Mouse (Mus musculus): ENCODE measurements around the gene Sctr. TPM values are rescaled to one million over a fixed set of nuclear protein-coding genes. Genes with fewer than 3 reads are reported as not detected.

Sctr gene
- polyA plus RNA-seq, 1 experiment, result not detected

DNA sequence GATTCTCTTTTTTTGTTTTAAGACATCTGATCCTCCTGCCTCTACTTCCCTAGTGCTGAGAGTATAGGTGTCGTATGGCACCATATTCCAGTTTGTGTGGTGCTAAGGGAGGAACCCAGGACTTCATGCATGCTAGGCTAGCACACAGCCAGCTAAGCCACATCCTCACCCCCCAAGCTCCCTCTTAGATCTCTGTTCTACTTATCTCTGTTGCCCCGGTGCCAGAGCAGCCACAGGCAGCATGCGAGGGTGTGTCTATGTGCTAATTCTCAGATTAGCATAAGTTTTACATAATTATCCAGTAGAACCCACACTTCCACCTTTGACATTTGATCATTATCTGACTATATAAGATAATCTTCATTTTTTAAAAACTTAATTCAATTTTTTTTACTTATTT, 88.2 kb downstream of the Sctr start:
- TF ChIP-seq GATA1 (IDR thresholded peaks at IDR 0.05; ENCODE audit: borderline replicate concordance, low read length), result no peak
- TF ChIP-seq FLI1 (IDR thresholded peaks at IDR 0.05; ENCODE audit: low read length), result no peak
- H3K36me3 ChIP-seq (replicated peaks; ENCODE audit: low read length), result no peaks in the 10 kb centered on the region
- no peak overlapping the region for H3K4me3 ChIP-seq (replicated peaks)
- peaks cover 25% of the 10 kb centered on the region for H3K27me3 ChIP-seq (replicated peaks)
- peaks cover 7% of the 10 kb centered on the region for H3K4me1 ChIP-seq
- H3K9me3 ChIP-seq, result no peaks in the 10 kb centered on the region

- Histone ChIP-seq H3K27me3 (replicated peaks) (peaks cover 31% of the 10 kb centered on the region), H3K36me3 (replicated peaks; ENCODE audit: low read length) (no peaks in the 10 kb centered on the region), H3K4me3 (replicated peaks) (no peak overlapping the region), H3K9me3 (peaks cover 7% of the 10 kb centered on the region), H3K4me1 (peaks cover 6% of the 10 kb centered on the region)
- TF ChIP-seq FLI1 (IDR thresholded peaks at IDR 0.05; ENCODE audit: low read length) (no peak), GATA1 (IDR thresholded peaks at IDR 0.05; ENCODE audit: borderline replicate concordance, low read length) (no peak)
Observed at GRCm38 (mm10) chr1:120098327-120098726, 91.6 kb downstream of the Sctr start.

DNA sequence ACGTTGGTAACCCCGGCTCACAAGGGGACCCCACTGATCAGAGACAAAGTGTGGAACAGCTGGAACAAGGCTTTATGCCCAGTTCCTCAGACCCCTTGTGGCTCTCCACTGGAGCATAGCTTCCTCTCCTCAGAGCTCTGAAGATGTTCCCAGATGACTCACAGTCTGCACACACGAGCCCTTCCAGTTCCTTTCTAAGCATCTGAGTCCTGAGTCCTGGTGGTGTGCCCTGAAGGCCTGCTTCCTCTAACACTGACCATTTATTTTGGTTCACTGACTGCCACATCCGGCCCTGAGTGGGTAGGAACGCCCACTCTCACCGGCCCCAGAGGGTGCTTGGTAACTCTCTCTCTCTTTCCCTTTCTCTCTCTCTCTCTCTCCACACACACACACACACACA, 92.8 kb downstream of the Sctr start:
- Histone ChIP-seq H3K9me3 (peaks cover 7% of the 10 kb centered on the region), H3K36me3 (replicated peaks; ENCODE audit: low read length) (no peaks in the 10 kb centered on the region), H3K4me3 (replicated peaks) (no peak overlapping the region), H3K4me1 (peaks cover 4% of the 10 kb centered on the region), H3K27me3 (replicated peaks) (peaks cover 42% of the 10 kb centered on the region)
- no peak for TF ChIP-seq GATA1 (IDR thresholded peaks at IDR 0.05; ENCODE audit: borderline replicate concordance, low read length)
- TF ChIP-seq FLI1 (IDR thresholded peaks at IDR 0.05; ENCODE audit: low read length), result no peak

DNA sequence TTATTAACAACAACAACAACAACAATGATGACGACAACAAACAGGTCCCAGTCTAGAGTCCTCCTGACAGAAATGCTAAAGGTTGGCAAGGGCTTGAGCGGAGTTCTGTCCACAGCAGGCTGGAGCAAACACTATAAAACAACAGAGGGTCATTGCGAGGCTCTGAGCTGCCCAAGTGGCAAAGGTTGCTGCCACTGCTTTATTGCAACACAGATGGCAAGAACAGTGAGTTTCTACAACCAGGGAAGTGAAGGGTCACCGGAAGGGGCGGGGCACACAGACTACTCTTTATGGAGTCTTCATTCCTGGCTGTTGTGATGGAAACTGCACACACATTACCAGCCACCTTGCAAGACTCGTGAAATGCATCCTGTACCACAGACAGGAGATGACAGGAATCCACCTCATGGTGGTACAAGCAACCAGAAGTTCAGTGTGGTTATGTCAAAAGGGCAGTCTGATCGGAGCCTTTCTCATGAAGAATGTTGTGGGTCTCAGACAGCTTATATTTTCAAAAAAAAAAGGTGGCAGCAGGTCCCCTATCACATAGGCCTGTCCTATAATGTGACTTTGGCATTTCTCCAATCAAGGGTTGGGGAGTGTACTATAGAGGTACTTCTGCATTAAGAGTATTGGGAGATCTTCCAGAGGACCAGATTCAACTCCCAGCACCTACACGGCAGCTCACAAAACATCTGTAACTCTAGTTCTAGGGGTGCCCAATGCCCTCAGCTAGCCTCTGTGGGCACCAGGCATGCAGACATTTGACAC, 93.9 kb downstream of the Sctr start:
- Histone ChIP-seq H3K9me3 (peaks cover 12% of the 10 kb centered on the region), H3K4me3 (replicated peaks) (no peak overlapping the region), H3K4me1 (no peaks in the 10 kb centered on the region), H3K27me3 (replicated peaks) (peaks cover 48% of the 10 kb centered on the region), H3K36me3 (replicated peaks; ENCODE audit: low read length) (no peaks in the 10 kb centered on the region)
- TF ChIP-seq GATA1 (IDR thresholded peaks at IDR 0.05; ENCODE audit: borderline replicate concordance, low read length), result no peak
- no peak for TF ChIP-seq FLI1 (IDR thresholded peaks at IDR 0.05; ENCODE audit: low read length)

GRCm38 (mm10) chr1:120101227-120101609, 94.5 kb downstream of the Sctr start:
- no peak overlapping the region for H3K4me3 ChIP-seq (replicated peaks)
- H3K4me1 ChIP-seq, result no peaks in the 10 kb centered on the region
- no peaks in the 10 kb centered on the region for H3K36me3 ChIP-seq (replicated peaks; ENCODE audit: low read length)
- peaks cover 12% of the 10 kb centered on the region for H3K9me3 ChIP-seq
- H3K27me3 ChIP-seq (replicated peaks), result peaks cover 50% of the 10 kb centered on the region
- TF ChIP-seq FLI1 (IDR thresholded peaks at IDR 0.05; ENCODE audit: low read length), result no peak
- no peak for TF ChIP-seq GATA1 (IDR thresholded peaks at IDR 0.05; ENCODE audit: borderline replicate concordance, low read length)

- Histone ChIP-seq H3K27me3 (replicated peaks) (peaks cover 63% of the 10 kb centered on the region), H3K4me1 (no peaks in the 10 kb centered on the region), H3K9me3 (peaks cover 12% of the 10 kb centered on the region), H3K36me3 (replicated peaks; ENCODE audit: low read length) (no peaks in the 10 kb centered on the region), H3K4me3 (replicated peaks) (no peak overlapping the region)
- no peak for TF ChIP-seq GATA1 (IDR thresholded peaks at IDR 0.05; ENCODE audit: borderline replicate concordance, low read length)
- no peak for TF ChIP-seq FLI1 (IDR thresholded peaks at IDR 0.05; ENCODE audit: low read length)
Observed at GRCm38 (mm10) chr1:120105556-120105959, 98.9 kb downstream of the Sctr start.

GRCm38 (mm10) chr1:120109741-120110432, 103.2 kb downstream of the Sctr start:
- H3K27me3 ChIP-seq (replicated peaks), result peaks cover 34% of the 10 kb centered on the region
- peaks cover 43% of the 10 kb centered on the region for H3K36me3 ChIP-seq (replicated peaks; ENCODE audit: low read length)
- no peak overlapping the region for H3K4me3 ChIP-seq (replicated peaks)
- H3K9me3 ChIP-seq, result peaks cover 13% of the 10 kb centered on the region
- H3K4me1 ChIP-seq, result peaks cover 24% of the 10 kb centered on the region
- no peak for TF ChIP-seq FLI1 (IDR thresholded peaks at IDR 0.05; ENCODE audit: low read length)
- TF ChIP-seq GATA1 (IDR thresholded peaks at IDR 0.05; ENCODE audit: borderline replicate concordance, low read length), result no peak

- Histone ChIP-seq H3K27me3 (replicated peaks) (peaks cover 27% of the 10 kb centered on the region), H3K36me3 (replicated peaks; ENCODE audit: low read length) (peaks cover 62% of the 10 kb centered on the region), H3K4me3 (replicated peaks) (no peak overlapping the region), H3K4me1 (peaks cover 24% of the 10 kb centered on the region), H3K9me3 (peaks cover 21% of the 10 kb centered on the region)
- TF ChIP-seq FLI1 (IDR thresholded peaks at IDR 0.05; ENCODE audit: low read length), result no peak
- no peak for TF ChIP-seq GATA1 (IDR thresholded peaks at IDR 0.05; ENCODE audit: borderline replicate concordance, low read length)
Observed at GRCm38 (mm10) chr1:120111766-120112165, 105.1 kb downstream of the Sctr start.

- Histone ChIP-seq H3K9me3 (peaks cover 21% of the 10 kb centered on the region), H3K27me3 (replicated peaks) (peaks cover 27% of the 10 kb centered on the region), H3K36me3 (replicated peaks; ENCODE audit: low read length) (peaks cover 70% of the 10 kb centered on the region)
Observed at GRCm38 (mm10) chr1:120112251-120113187, 105.8 kb downstream of the Sctr start.

More at GRCm38 (mm10) chr1:120112251-120113187, 105.8 kb downstream of the Sctr start:
- TF ChIP-seq FLI1 (IDR thresholded peaks at IDR 0.05; ENCODE audit: low read length), result no peak
- no peak for TF ChIP-seq GATA1 (IDR thresholded peaks at IDR 0.05; ENCODE audit: borderline replicate concordance, low read length)
- no peak overlapping the region for H3K4me3 ChIP-seq (replicated peaks)
- H3K4me1 ChIP-seq, result peaks cover 29% of the 10 kb centered on the region

Other genes starting within 250 kb of the Sctr start
- gene Ptpn4, start 169.3 kb upstream of the Sctr start, polyA plus RNA-seq (2012; ENCODE audit: insufficient read depth, low replicate concordance), result 1.6 and 1.9 TPM in 2 replicates
- 0.02 TPM in 1 of 2 replicates, not detected in the other for gene Tmem177, start 93.7 kb upstream of the Sctr start, polyA plus RNA-seq (2012; ENCODE audit: insufficient read depth, low replicate concordance)
- gene Cfap221, start 9.7 kb upstream of the Sctr start, polyA plus RNA-seq (2012; ENCODE audit: insufficient read depth, low replicate concordance), result not detected in 2 replicates
- gene Tmem37, start 67.2 kb downstream of the Sctr start, polyA plus RNA-seq (2012; ENCODE audit: insufficient read depth, low replicate concordance), result 4.5 and 4.6 TPM in 2 replicates
- gene Dbi, start 114.2 kb downstream of the Sctr start, polyA plus RNA-seq (2012; ENCODE audit: insufficient read depth, low replicate concordance), result 21.0 TPM in 1 of 2 replicates, not detected in the other
- 2.6 TPM in 1 of 2 replicates, not detected in the other for gene 3110009E18Rik, start 114.3 kb downstream of the Sctr start, polyA plus RNA-seq (2012; ENCODE audit: insufficient read depth, low replicate concordance)

Data from megakaryocyte, embryonic 14.5 days (primary cell).